Mouse (Mus musculus) liver (tissue): Measurements from ENCODE around the gene Pim2.
"Not testable (repeated sequence)": the region's sequence is repeated elsewhere in the genome, so short reads cannot be mapped to it uniquely, and the experiment has no call there.

ENCODE experiments used
- DNase-seq: peaks from one replicate; pipeline ENCODE4 v3.0.0-alpha.2; 2020; ENCODE audit warnings: mixed read lengths

The Pim2 gene

DNA sequence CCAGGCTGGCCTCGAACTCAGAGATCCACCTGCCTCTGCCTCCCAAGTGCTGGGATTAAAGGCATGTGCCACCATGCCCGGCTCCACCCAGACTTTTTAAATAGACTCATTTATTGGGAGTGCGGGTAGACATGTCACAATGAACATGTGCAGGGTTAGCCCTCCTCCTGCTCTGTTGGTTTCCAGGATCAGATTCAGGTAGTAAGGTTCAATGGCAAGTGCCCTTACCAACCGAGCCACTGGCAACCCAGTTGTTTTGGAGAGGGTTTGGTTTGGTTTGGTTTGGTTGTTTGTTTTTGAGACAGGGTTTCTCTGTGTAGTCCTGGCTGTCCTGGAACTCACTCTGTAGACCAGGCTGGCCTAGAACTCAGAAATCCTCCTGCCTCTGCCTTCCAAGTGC is 31.2 kb downstream of the Pim2 start, which contains the start of gene Gm10490:
Gm10490 (plus strand) TSS at position 301 of the 400 bp plus-strand sequence.
- not testable (repeated sequence) for DNase-seq

DNA sequence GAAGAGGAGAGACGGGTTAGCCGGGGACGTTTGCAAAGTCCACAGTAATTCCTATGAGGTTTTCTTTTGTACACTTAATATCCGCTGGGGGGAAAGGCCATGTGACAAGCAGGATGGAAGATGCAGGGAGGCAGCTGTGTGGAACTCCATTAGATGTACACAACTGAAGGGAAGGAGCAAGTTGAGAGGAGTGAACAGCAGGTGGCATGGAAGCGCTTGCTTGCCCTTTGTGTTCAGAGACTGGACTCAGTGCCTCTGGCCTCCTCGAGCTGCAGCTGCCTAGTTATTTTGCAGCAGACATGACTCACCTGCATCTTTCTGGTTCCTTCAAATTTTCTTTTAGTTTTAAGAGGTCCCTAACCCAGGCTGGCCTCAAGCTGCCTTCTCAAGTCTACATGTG is 32.4 kb downstream of the Pim2 start:
- DNase-seq, result no peak

DNA sequence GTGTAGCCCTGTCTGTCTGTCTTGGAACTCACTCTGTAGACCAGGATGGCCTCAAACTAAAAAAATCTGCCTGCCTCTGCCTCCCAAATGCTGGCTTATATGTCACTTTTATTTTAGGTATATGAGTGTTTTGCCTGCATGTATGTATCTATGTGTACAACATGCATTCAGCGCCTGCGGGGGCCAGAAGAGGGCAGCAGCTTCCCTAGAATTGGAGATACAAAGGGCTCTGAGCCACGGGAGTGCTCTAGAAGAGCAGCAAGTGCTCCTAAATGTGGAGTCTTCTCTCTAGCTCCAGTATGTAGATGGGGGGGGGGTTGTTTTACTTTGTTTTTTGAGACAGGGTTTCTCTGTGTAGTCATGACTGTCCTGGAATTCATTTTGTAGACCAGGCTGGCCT is 37.6 kb downstream of the Pim2 start:
- DNase-seq, result not testable (repeated sequence)

DNA sequence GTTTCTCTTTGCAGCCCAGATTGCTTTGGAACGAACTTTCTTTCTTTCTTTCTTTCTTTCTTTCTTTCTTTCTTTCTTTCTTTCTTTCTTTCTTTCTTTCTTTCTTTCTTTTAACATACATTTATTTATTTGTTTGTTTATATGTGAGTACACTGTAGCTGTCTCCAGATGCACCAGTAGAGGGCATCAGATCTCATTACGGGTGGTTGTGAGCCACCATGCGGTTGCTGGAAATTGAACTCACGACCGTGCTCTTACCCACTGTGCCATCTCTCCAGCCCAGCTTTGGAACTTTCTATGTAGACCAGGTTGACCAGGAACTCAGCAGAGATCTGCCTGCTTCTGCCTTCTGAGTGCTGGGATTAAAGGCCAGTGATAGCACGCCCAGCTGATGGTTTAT is 39.9 kb downstream of the Pim2 start:
- not testable (repeated sequence) for DNase-seq

DNA sequence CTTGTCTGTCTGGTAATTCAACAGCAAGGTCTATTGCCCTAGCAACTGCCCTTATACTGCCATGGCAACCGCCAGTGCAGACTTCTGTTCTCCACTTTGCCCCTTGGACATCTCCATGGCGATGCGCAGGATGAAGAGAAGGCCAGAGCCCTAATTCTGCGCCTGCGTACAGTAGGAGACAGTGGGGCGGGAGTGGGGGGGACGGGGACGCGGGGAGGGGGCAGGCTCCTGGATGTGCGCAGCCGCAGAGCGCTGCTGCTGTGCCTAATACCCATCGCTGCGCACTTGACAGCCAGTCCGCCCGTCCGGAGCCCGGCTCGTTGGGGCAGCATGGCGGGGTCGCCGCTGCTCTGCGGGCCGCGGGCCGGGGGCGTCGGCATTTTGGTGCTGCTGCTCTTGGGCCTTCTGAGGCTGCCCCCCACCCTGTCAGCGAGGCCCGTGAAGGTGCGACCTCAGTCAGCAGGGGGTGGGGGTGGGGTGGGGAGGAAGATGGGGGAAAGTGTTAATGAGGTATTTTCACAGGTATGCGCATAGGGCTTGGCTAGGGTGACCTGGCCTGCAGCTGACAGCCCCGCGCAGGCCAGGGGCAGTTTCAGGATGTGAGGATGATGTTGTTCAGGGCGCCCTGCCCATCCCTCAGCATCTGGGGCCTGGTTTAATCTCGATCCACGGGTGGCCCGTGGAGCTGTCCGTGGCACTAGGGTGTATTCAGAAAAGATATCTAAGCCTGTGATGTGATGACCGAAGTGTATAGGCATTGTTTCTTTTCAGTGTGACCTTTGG is 41.7 kb downstream of the Pim2 start, which contains the start of gene Pcsk1n:
Pcsk1n (plus strand) TSS at position 222 of the 783 bp plus-strand sequence.
- no peak for DNase-seq

- no peak for DNase-seq
These were observed 44.0 kb downstream of the Pim2 start for GRCm38 (mm10) chrX:7922032-7922431.

- no peak for DNase-seq
These were observed 48.2 kb downstream of the Pim2 start for GRCm38 (mm10) chrX:7926266-7926665.

GRCm38 (mm10) chrX:7927116-7927515 is 49.1 kb downstream of the Pim2 start:
- DNase-seq, result no peak

DNA sequence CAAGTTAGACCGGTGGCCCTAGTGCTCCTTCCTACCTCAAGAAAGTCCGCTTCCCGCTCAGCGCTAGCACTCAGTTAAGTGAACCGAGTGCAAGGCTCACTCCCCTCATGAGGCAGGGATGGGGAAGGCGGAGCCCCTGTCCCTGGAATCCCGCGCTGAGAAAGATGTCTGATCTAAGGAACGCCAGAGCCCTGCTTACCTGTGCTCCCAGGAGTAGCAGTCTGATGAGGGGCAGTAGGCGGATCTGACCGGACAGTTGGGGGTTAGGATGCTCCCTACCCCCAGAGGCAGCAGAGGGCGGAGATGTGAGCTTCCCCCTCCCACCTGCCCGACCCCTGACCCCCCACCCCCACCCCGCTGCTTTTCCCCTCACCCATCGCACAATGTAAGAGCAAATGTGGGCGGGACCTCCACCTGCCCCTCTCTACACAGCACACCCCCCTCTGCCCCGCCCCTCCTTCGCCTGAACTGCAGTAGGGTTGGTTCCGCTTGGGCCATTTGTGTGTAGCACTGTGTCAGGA is 50.3 kb downstream of the Pim2 start, which contains the start of gene Eras:
Eras (minus strand) TSS at position 338 of the 521 bp plus-strand sequence.
- no peak for DNase-seq
